Mouse (Mus musculus): ENCODE results near the gene Patl2.

- TF ChIP-seq CTCF (IDR thresholded peaks at IDR 0.05; ENCODE audit: low read depth, low read length) (no peak), POLR2AphosphoS5 (IDR thresholded peaks at IDR 0.05; ENCODE audit: insufficient replicate concordance, low read depth, low read length) (no peak)
Observed at GRCm38 (mm10) chr2:122157561-122157960, 28.4 kb downstream of the Patl2 start.

All from G1E (cell line).